In genomic region chr19:42913703-42914102, GRCm38 (mm10) we compare ENCODE assay signal across 31 mouse cellular contexts.
DNase-seq lines count a peak whose midpoint lies in the region; ATAC-seq and TF ChIP-seq lines count a peak whose summit lies in the region.
"Had no signal": no experiment of that assay in that cellular context is flagged by ENCODE, and none has a peak within 500 bp of the region (broad histone marks: within the 10 kb centered on the region; RNA-seq: fewer than 3 reads in every experiment).

No protein-coding gene starts in this region.

- WGBS in kidney, postnatal 0 days = 67% methylated on average over 5 of the region's 5 CpGs
- WGBS in lung, embryonic 16.5 days = 67% methylated on average over 5 of the region's 5 CpGs
- WGBS in liver, embryonic 11.5 days = 83% methylated on average over 5 of the region's 5 CpGs

- no peak overlapping the region for H3K27ac ChIP-seq in kidney, postnatal 0 days
- peak overlapping the region; percentile 13; the same call in 1 of the 2 replicates for H3K27ac ChIP-seq in lung, embryonic 16.5 days (ENCODE audit: low read length)
- no peak overlapping the region for H3K27ac ChIP-seq in MEL (ENCODE audit: control insufficient read depth, low read depth, low read length)
- H3K27ac ChIP-seq in liver, embryonic 11.5 days (ENCODE audit: low read depth, low read length) = no peak overlapping the region
- H3K27ac ChIP-seq: heart, embryonic 10.5 days; heart, embryonic 15.5 days; hindbrain, embryonic 12.5 days; hindbrain, postnatal 0 days; intestine, embryonic 15.5 days; layer of hippocampus, adult 2 months; limb, embryonic 12.5 days; liver, embryonic 12.5 days; neural tube, embryonic 12.5 days; stomach, postnatal 0 days had no signal

- TF ChIP-seq RAD21 in MEL (IDR thresholded peaks at IDR 0.05; ENCODE audit: low read depth, low read length) = no peak

- TF ChIP-seq EP300 in MEL (IDR thresholded peaks at IDR 0.05; ENCODE audit: low read depth in 1 of 2, low read length in 2 of 2) = no peak

- H3K27me3 ChIP-seq in kidney, postnatal 0 days (ENCODE audit: insufficient read depth, low read length) = no peaks in the 10 kb centered on the region
- no peaks in the 10 kb centered on the region for H3K27me3 ChIP-seq in lung, embryonic 16.5 days (ENCODE audit: control insufficient read depth, insufficient read depth, low read depth, low read length)
- H3K27me3 ChIP-seq in MEL (ENCODE audit: control insufficient read depth in 1 of 2, insufficient read depth in 2 of 2, low read length in 2 of 2) = peaks cover 2 to 5% of the 10 kb centered on the region in 2 experiments; a peak in 3 of 4 replicates
- no peaks in the 10 kb centered on the region for H3K27me3 ChIP-seq in liver, embryonic 11.5 days (replicated peaks; ENCODE audit: control insufficient read depth, insufficient read depth, low read length)
- H3K27me3 ChIP-seq: heart, embryonic 15.5 days; hindbrain, embryonic 12.5 days; intestine, embryonic 15.5 days; limb, embryonic 12.5 days; liver, embryonic 12.5 days; neural tube, embryonic 12.5 days had no signal

- no peaks in the 10 kb centered on the region for H3K79me2 ChIP-seq in MEL (ENCODE audit: control insufficient read depth, insufficient read depth, low read length, poor library complexity)

- DNase-seq in kidney, postnatal 0 days (ENCODE audit: low spot score) = peak; percentile 61
- DNase-seq in kidney, adult 11 months = no peak
- peak; percentile 23 to 54 for DNase-seq in layer of hippocampus, adult 18-20 months (ENCODE audit: low spot score in 2 of 2)
- no peak for DNase-seq in layer of hippocampus, adult 9-10 months (ENCODE audit: low spot score)
- no peak for DNase-seq in lung, postnatal 36 days
- DNase-seq in MEL (ENCODE audit: low read depth, low spot score) = peak; percentile 6
- DNase-seq in liver, embryonic 11.5 days (ENCODE audit: low spot score) = no peak
- DNase-seq: adrenal gland, adult 2 months; adrenal gland, postnatal 36 days; cerebellum, adult 2 months; cerebellum, postnatal 14 days; gastrocnemius, postnatal 14 days; liver, postnatal 0 days; right cerebral cortex, postnatal 4 days; thymus, adult 18-20 months; thymus, postnatal 25 days had no signal

- H3K4me2 ChIP-seq in kidney, postnatal 0 days (ENCODE audit: low read length) = no peak overlapping the region
- no peak overlapping the region for H3K4me2 ChIP-seq in lung, embryonic 16.5 days (ENCODE audit: low read depth, low read length)
- no peak overlapping the region for H3K4me2 ChIP-seq in liver, embryonic 11.5 days
- H3K4me2 ChIP-seq: heart, embryonic 15.5 days; hindbrain, embryonic 12.5 days; intestine, embryonic 15.5 days; limb, embryonic 12.5 days; liver, embryonic 12.5 days; midbrain, embryonic 11.5 days; neural tube, embryonic 12.5 days had no signal

- H3K9ac ChIP-seq in kidney, postnatal 0 days (ENCODE audit: low read depth, low read length) = no peak overlapping the region
- no peak overlapping the region for H3K9ac ChIP-seq in lung, embryonic 16.5 days (ENCODE audit: low read length)
- H3K9ac ChIP-seq in MEL (ENCODE audit: control insufficient read depth, low read depth, low read length, poor library complexity, severe bottlenecking) = no peak overlapping the region
- no peak overlapping the region for H3K9ac ChIP-seq in liver, embryonic 11.5 days (ENCODE audit: low read depth, low read length)
- H3K9ac ChIP-seq: heart, embryonic 15.5 days; hindbrain, embryonic 12.5 days; intestine, embryonic 15.5 days; limb, embryonic 12.5 days; liver, embryonic 12.5 days; liver, postnatal 0 days; neural tube, embryonic 12.5 days had no signal

- TF ChIP-seq POLR2A in MEL (IDR thresholded peaks at IDR 0.05; ENCODE audit: control insufficient read depth in 1 of 2, insufficient read depth in 1 of 2, low read depth in 1 of 2, low read length in 2 of 2, poor library complexity in 1 of 2) = no peak

- no peaks in the 10 kb centered on the region for H3K9me3 ChIP-seq in kidney, postnatal 0 days (replicated peaks; ENCODE audit: low read length)
- no peaks in the 10 kb centered on the region for H3K9me3 ChIP-seq in lung, embryonic 16.5 days (ENCODE audit: control insufficient read depth, low read length)
- no peaks in the 10 kb centered on the region for H3K9me3 ChIP-seq in MEL (replicated peaks; ENCODE audit: insufficient read depth, low read length)
- H3K9me3 ChIP-seq in liver, embryonic 11.5 days (ENCODE audit: control insufficient read depth, low read length) = no peaks in the 10 kb centered on the region
- H3K9me3 ChIP-seq: heart, embryonic 10.5 days; heart, embryonic 15.5 days; hindbrain, embryonic 12.5 days; intestine, embryonic 15.5 days; limb, embryonic 12.5 days; liver, embryonic 12.5 days; neural tube, embryonic 12.5 days had no signal

- ATAC-seq in kidney, postnatal 0 days (replicated peaks; ENCODE audit: low FRiP score, low read depth) = no peak
- peak; percentile 62; the same call in 1 of the 2 replicates for ATAC-seq in lung, embryonic 16.5 days (ENCODE audit: low read depth)
- ATAC-seq in liver, embryonic 11.5 days (replicated peaks; ENCODE audit: low FRiP score) = no peak
- ATAC-seq: activated CD4-positive, CD25-positive, alpha-beta regulatory T cell, adult 4 months; forebrain, embryonic 14.5 days; hindbrain, postnatal 0 days; intestine, embryonic 15.5 days; liver, embryonic 12.5 days; liver, postnatal 0 days had no signal

- no peak overlapping the region for H3K4me3 ChIP-seq in kidney, postnatal 0 days (replicated peaks; ENCODE audit: low read depth, low read length)
- no peak overlapping the region for H3K4me3 ChIP-seq in lung, embryonic 16.5 days (ENCODE audit: low read length)
- H3K4me3 ChIP-seq in MEL (ENCODE audit: control insufficient read depth in 1 of 2, insufficient read depth in 1 of 2, low read depth in 2 of 2, low read length in 2 of 2) = no peak overlapping the region
- H3K4me3 ChIP-seq in liver, embryonic 11.5 days (ENCODE audit: low read depth, low read length) = no peak overlapping the region
- H3K4me3 ChIP-seq: heart, embryonic 10.5 days; heart, embryonic 15.5 days; hindbrain, embryonic 12.5 days; intestine, embryonic 15.5 days; layer of hippocampus, adult 2 months; limb, embryonic 12.5 days; liver, embryonic 12.5 days; myocyte; neural tube, embryonic 12.5 days had no signal

- no peak for TF ChIP-seq CTCF in kidney, postnatal 0 days (IDR thresholded peaks at IDR 0.05; ENCODE audit: low read depth)
- TF ChIP-seq CTCF in MEL (IDR thresholded peaks at IDR 0.05 in 2 of 3, conservative IDR thresholded peaks at IDR 0.05 in 1 of 3; ENCODE audit: control insufficient read depth in 1 of 3, insufficient read depth in 1 of 3, low read depth in 2 of 3, low read length in 3 of 3, poor library complexity in 1 of 3, severe bottlenecking in 1 of 3) = no peak

- H3K4me1 ChIP-seq in kidney, postnatal 0 days (replicated peaks; ENCODE audit: insufficient read depth, low read length) = no peaks in the 10 kb centered on the region
- H3K4me1 ChIP-seq in lung, embryonic 16.5 days (replicated peaks; ENCODE audit: control insufficient read depth, insufficient read depth, low read length) = 0 out of 2 replicates have a peak, but pooled peaks cover 2% of the 10 kb centered on the region
- H3K4me1 ChIP-seq in MEL (ENCODE audit: control insufficient read depth in 1 of 2, insufficient read depth in 2 of 2, low read length in 2 of 2) = no peaks in the 10 kb centered on the region
- H3K4me1 ChIP-seq in liver, embryonic 11.5 days (replicated peaks; ENCODE audit: control insufficient read depth, insufficient read depth, low read length) = no peaks in the 10 kb centered on the region
- H3K4me1 ChIP-seq: heart, embryonic 10.5 days; heart, embryonic 15.5 days; hindbrain, embryonic 12.5 days; intestine, embryonic 15.5 days; liver, embryonic 12.5 days; neural tube, embryonic 12.5 days had no signal

- H3K36me3 ChIP-seq in kidney, postnatal 0 days (ENCODE audit: insufficient read depth, low read length) = no peaks in the 10 kb centered on the region
- H3K36me3 ChIP-seq in lung, embryonic 16.5 days (ENCODE audit: control insufficient read depth, insufficient read depth, low read length) = no peaks in the 10 kb centered on the region
- H3K36me3 ChIP-seq in MEL (ENCODE audit: control insufficient read depth in 1 of 2, insufficient read depth in 2 of 2, low read length in 2 of 2) = no peaks in the 10 kb centered on the region
- no peaks in the 10 kb centered on the region for H3K36me3 ChIP-seq in liver, embryonic 11.5 days (ENCODE audit: control insufficient read depth, insufficient read depth, low read length)
- H3K36me3 ChIP-seq: heart, embryonic 10.5 days; heart, embryonic 15.5 days; hindbrain, embryonic 12.5 days; intestine, embryonic 15.5 days; limb, embryonic 12.5 days; liver, embryonic 12.5 days; neural tube, embryonic 12.5 days had no signal

TF ChIP-seq in MEL, 35 proteins besides CTCF, POLR2A, EP300 and RAD21:
- TF ChIP-seq TAL1 (IDR thresholded peaks at IDR 0.05; ENCODE audit: low read length) = no peak

Comparison
In these comparisons a context has a peak if more than half of its experiments do, and no peak if none do; other contexts are left out.
1. DNase-seq: peak in kidney, postnatal 0 days (single experiment), layer of hippocampus, adult 18-20 months (2 of 2) and MEL (single experiment); none in kidney, adult 11 months (single experiment), layer of hippocampus, adult 9-10 months (single experiment), lung, postnatal 36 days (single experiment) and liver, embryonic 11.5 days (single experiment).